Mouse (Mus musculus): ENCODE measurements around the gene Ppfia2. TPM values are rescaled to one million over a fixed set of nuclear protein-coding genes. Genes with fewer than 3 reads are reported as not detected.

Ppfia2 gene
- polyA plus RNA-seq, 1 experiment from 2014 or later: 0.17 TPM

DNA sequence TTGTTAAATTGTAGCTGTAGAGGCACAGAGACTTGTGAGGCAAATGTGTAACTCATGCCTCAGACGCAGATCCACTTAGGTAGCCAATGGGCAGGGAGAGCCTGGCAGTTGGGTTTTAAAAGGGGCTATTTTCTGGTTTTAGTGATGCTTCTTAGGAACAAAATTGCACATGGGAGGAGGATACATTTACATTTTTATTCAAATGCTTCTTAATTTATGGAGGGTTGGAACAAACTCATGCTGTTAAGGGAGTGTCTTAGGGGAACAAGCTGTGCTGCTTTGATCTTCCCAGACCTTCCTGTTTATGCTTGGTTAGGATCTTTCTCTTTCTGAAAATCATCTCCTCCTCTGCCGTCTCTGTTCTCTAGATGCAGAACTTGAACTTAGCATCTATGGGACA lies 345.3 kb downstream of the Ppfia2 start:
- 25% methylated on average over 2 of the region's 2 CpGs for WGBS
- H3K9me3 ChIP-seq (replicated peaks; ENCODE audit: low read length): no peaks in the 10 kb centered on the region

GRCm38 (mm10) chr10:106818381-106818780 lies 348.2 kb downstream of the Ppfia2 start:
- DNase-seq (ENCODE audit: low spot score) (no peak), ATAC-seq (replicated peaks; ENCODE audit: low FRiP score, low read depth) (no peak)
- Histone ChIP-seq H3K36me3 (ENCODE audit: insufficient read depth, low read length) (no peaks in the 10 kb centered on the region), H3K27ac (no peak overlapping the region), H3K9ac (ENCODE audit: low read depth, low read length) (no peak overlapping the region), H3K4me2 (ENCODE audit: low read length) (no peak overlapping the region), H3K9me3 (replicated peaks; ENCODE audit: low read length) (no peaks in the 10 kb centered on the region), H3K27me3 (ENCODE audit: insufficient read depth, low read length) (no peaks in the 10 kb centered on the region), H3K4me1 (replicated peaks; ENCODE audit: insufficient read depth, low read length) (no peaks in the 10 kb centered on the region), H3K4me3 (replicated peaks; ENCODE audit: low read depth, low read length) (no peak overlapping the region)
- 76% methylated on average over 4 of the region's 4 CpGs for WGBS
- no peak for TF ChIP-seq CTCF (IDR thresholded peaks at IDR 0.05; ENCODE audit: low read depth)

More for the DNA sequence above, 345.3 kb downstream of the Ppfia2 start:
- no peaks in the 10 kb centered on the region for H3K27me3 ChIP-seq (ENCODE audit: insufficient read depth, low read length)
- no peaks in the 10 kb centered on the region for H3K4me1 ChIP-seq (replicated peaks; ENCODE audit: insufficient read depth, low read length)
- H3K27ac ChIP-seq: no peak overlapping the region
- no peak overlapping the region for H3K4me3 ChIP-seq (replicated peaks; ENCODE audit: low read depth, low read length)
- no peak for DNase-seq (ENCODE audit: low spot score)
- no peak for ATAC-seq (replicated peaks; ENCODE audit: low FRiP score, low read depth)
- TF ChIP-seq CTCF (IDR thresholded peaks at IDR 0.05; ENCODE audit: low read depth): no peak
- no peaks in the 10 kb centered on the region for H3K36me3 ChIP-seq (ENCODE audit: insufficient read depth, low read length)
- no peak overlapping the region for H3K9ac ChIP-seq (ENCODE audit: low read depth, low read length)
- H3K4me2 ChIP-seq (ENCODE audit: low read length): no peak overlapping the region

DNA sequence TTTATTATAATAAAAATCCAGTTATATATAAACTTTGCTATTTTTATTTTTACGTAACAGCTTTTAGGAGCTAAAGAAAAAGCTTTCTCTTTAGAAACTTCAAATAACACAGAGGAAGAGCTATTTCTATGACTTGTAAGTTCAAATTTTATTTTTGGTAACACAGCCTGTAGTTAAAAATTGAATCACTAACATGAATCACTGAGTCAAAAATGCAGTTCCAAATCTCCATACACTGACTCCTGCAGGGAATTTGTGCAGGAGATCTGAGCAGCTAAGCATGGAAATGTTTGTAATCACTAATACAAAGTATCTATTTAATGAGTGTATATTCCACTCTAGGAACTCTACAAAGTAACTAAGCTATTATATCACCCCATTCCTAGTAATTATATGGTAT lies 354.1 kb downstream of the Ppfia2 start:
- Histone ChIP-seq H3K4me2 (ENCODE audit: low read length) (no peak overlapping the region), H3K4me3 (replicated peaks; ENCODE audit: low read depth, low read length) (no peak overlapping the region), H3K4me1 (replicated peaks; ENCODE audit: insufficient read depth, low read length) (no peaks in the 10 kb centered on the region), H3K9ac (ENCODE audit: low read depth, low read length) (no peak overlapping the region), H3K9me3 (replicated peaks; ENCODE audit: low read length) (no peaks in the 10 kb centered on the region), H3K27me3 (ENCODE audit: insufficient read depth, low read length) (no peaks in the 10 kb centered on the region), H3K36me3 (ENCODE audit: insufficient read depth, low read length) (no peaks in the 10 kb centered on the region), H3K27ac (no peak overlapping the region)
- TF ChIP-seq CTCF (IDR thresholded peaks at IDR 0.05; ENCODE audit: low read depth): no peak
- no peak for ATAC-seq (replicated peaks; ENCODE audit: low FRiP score, low read depth)
- no peak for DNase-seq (ENCODE audit: low spot score)
- 90% methylated on average over 1 of the region's 1 CpGs for WGBS

DNA sequence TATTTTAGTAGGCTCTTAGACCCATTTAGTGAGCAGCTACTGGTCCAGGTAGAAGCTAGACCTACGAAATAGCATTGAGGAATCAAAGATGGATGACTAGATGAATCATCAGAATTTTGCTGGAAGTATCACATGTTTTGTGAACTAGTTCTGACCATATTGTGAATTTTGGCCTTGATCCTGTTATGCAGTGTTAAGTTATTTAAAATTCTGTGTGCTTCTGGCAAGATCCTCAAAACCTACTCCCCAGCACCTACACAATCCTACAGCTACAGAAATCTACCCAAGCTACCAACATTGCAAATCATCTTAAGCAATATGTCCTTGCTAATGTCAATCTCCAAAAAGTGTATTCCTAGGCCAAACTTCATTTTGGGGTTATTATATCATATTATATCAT lies 368.3 kb downstream of the Ppfia2 start:
- Histone ChIP-seq H3K4me1 (replicated peaks; ENCODE audit: insufficient read depth, low read length) (no peaks in the 10 kb centered on the region), H3K9me3 (replicated peaks; ENCODE audit: low read length) (no peaks in the 10 kb centered on the region), H3K27me3 (ENCODE audit: insufficient read depth, low read length) (no peaks in the 10 kb centered on the region), H3K4me2 (ENCODE audit: low read length) (no peak overlapping the region), H3K27ac (no peak overlapping the region), H3K36me3 (ENCODE audit: insufficient read depth, low read length) (no peaks in the 10 kb centered on the region), H3K4me3 (replicated peaks; ENCODE audit: low read depth, low read length) (no peak overlapping the region), H3K9ac (ENCODE audit: low read depth, low read length) (no peak overlapping the region)
- 80% methylated on average over 1 of the region's 1 CpGs for WGBS
- DNase-seq (ENCODE audit: low spot score): no peak
- no peak for ATAC-seq (replicated peaks; ENCODE audit: low FRiP score, low read depth)
- no peak for TF ChIP-seq CTCF (IDR thresholded peaks at IDR 0.05; ENCODE audit: low read depth)

DNA sequence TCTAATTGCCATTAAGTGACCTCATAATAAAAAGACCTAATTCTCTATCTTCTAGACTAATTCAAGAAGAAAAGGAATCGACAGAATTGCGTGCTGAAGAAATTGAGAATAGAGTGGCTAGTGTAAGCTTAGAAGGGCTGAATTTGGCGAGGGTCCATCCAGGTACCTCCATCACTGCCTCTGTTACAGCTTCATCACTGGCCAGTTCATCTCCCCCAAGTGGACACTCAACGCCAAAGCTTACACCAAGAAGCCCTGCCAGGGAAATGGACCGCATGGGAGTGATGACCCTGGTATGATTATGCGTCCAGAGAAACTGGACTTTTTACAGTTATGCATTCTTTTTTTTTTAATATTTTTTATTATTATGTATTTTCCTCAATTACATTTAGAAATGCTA lies 388.0 kb downstream of the Ppfia2 start:
- Histone ChIP-seq H3K36me3 (ENCODE audit: insufficient read depth, low read length) (no peaks in the 10 kb centered on the region), H3K4me1 (replicated peaks; ENCODE audit: insufficient read depth, low read length) (no peaks in the 10 kb centered on the region), H3K4me2 (ENCODE audit: low read length) (no peak overlapping the region), H3K9me3 (replicated peaks; ENCODE audit: low read length) (no peaks in the 10 kb centered on the region), H3K27me3 (ENCODE audit: insufficient read depth, low read length) (no peaks in the 10 kb centered on the region), H3K4me3 (replicated peaks; ENCODE audit: low read depth, low read length) (no peak overlapping the region), H3K27ac (no peak overlapping the region), H3K9ac (ENCODE audit: low read depth, low read length) (no peak overlapping the region)
- no peak for TF ChIP-seq CTCF (IDR thresholded peaks at IDR 0.05; ENCODE audit: low read depth)
- DNase-seq (ENCODE audit: low spot score) (no peak), ATAC-seq (replicated peaks; ENCODE audit: low FRiP score, low read depth) (no peak)
- WGBS: 78% methylated on average over 6 of the region's 6 CpGs

- no peaks in the 10 kb centered on the region for H3K9me3 ChIP-seq (replicated peaks; ENCODE audit: low read length)
- no peak overlapping the region for H3K4me2 ChIP-seq (ENCODE audit: low read length)
- ATAC-seq (replicated peaks; ENCODE audit: low FRiP score, low read depth) (no peak), DNase-seq (ENCODE audit: low spot score) (no peak)
- no peaks in the 10 kb centered on the region for H3K36me3 ChIP-seq (ENCODE audit: insufficient read depth, low read length)
- H3K4me1 ChIP-seq (replicated peaks; ENCODE audit: insufficient read depth, low read length): no peaks in the 10 kb centered on the region
- TF ChIP-seq CTCF (IDR thresholded peaks at IDR 0.05; ENCODE audit: low read depth): no peak
- WGBS: 75% methylated on average over 4 of the region's 4 CpGs
- H3K4me3 ChIP-seq (replicated peaks; ENCODE audit: low read depth, low read length): no peak overlapping the region
- H3K27ac ChIP-seq: no peak overlapping the region
- no peaks in the 10 kb centered on the region for H3K27me3 ChIP-seq (ENCODE audit: insufficient read depth, low read length)
- no peak overlapping the region for H3K9ac ChIP-seq (ENCODE audit: low read depth, low read length)
Measured at GRCm38 (mm10) chr10:106870233-106870632, 400.1 kb downstream of the Ppfia2 start.

DNA sequence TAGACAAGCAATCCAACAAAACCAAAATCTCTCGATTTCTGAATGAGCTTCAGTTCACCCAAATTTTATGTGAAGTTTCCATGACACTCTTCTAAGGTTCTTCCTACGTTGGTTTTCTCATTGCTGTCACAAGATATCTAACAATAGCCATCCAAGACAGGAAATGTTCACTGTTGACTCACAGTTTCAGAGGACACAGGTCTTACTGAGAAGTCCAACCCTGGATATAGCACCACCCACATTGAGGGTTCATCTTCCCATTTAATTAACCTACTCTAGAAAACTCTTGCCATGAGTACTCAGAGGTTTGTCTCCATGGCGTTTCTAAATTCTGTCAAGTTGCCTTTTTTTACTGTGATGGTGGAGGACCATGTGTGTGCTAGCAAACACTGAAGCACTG lies 401.7 kb downstream of the Ppfia2 start:
- Histone ChIP-seq H3K27me3 (ENCODE audit: insufficient read depth, low read length) (no peaks in the 10 kb centered on the region), H3K9ac (ENCODE audit: low read depth, low read length) (no peak overlapping the region), H3K9me3 (replicated peaks; ENCODE audit: low read length) (no peaks in the 10 kb centered on the region), H3K4me1 (replicated peaks; ENCODE audit: insufficient read depth, low read length) (no peaks in the 10 kb centered on the region), H3K36me3 (ENCODE audit: insufficient read depth, low read length) (no peaks in the 10 kb centered on the region), H3K4me2 (ENCODE audit: low read length) (no peak overlapping the region), H3K4me3 (replicated peaks; ENCODE audit: low read depth, low read length) (no peak overlapping the region), H3K27ac (no peak overlapping the region)
- no peak for TF ChIP-seq CTCF (IDR thresholded peaks at IDR 0.05; ENCODE audit: low read depth)
- 79% methylated on average over 3 of the region's 3 CpGs for WGBS
- DNase-seq (ENCODE audit: low spot score) (no peak), ATAC-seq (replicated peaks; ENCODE audit: low FRiP score, low read depth) (no peak)
